Mouse (Mus musculus) colon, adult 2 months (tissue): Measurements from ENCODE around the gene Prkce. TPM values are rescaled to one million over a fixed set of nuclear protein-coding genes. Genes with fewer than 3 reads are reported as not detected.

Source experiments
- polyA plus RNA-seq: library from polyadenylated mRNA; depleted of rRNA; stranded (reverse); fragments of >200 nt; gene quantifications from 2 replicates; pipeline ENCODE4 v1.2.3, GENCODE M21; 2012; rRNA removed

Gene Prkce
- 4.5 and 4.6 TPM in 2 replicates for polyA plus RNA-seq

GRCm38 (mm10) chr17:86167320-86168230, at the start of gene Prkce:
TSS of gene Prkce (plus strand) at chr17:86167785.

DNA sequence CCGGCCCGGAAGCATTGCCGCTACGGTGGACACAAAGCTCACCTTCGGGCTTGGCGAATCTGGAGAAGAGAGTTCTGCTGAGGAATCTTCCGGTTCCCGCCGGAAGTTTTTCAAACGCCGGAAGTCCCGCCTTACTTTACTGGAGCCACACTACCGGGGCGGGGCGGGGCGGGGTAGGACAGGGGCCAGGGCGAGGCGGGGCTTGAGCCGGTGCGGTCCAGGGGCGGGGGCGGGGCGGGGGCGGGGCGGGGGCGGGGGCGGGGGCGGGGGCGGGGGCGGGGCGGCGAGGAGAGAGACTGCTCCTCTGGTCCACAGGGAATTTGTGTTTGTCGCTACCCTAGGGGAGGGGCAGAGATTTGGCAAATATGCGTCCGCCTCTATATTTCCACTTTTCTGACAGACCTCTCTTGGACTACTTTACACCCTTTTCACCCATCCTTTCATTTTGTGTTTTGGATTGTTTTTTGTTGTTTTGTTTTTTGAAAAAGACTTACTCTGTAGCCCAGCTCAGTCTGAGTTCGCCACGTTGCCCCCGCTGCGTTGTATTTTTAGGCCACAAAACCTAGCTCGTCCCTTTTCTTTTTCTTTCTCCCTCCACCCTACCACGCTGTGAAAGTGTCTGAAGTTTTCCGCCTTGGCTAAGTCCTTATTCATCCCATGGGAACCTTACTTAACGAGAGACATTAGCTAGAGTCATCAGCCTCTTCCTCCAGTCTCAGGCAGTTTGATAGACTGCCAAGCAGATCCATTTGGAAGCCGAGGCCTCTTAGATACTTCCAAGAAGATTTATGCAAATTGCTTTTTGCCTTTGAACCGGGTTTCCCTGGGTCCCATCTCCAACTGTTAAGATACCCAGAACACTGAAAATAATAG, 22.3 kb upstream of the Prkce start, which contains the start of gene Srbd1:
Gene Srbd1 (minus strand): TSS at position 97 of the 873 bp plus-strand sequence.

GRCm38 (mm10) chr17:86505183-86505631, 337.6 kb downstream of the Prkce start, which contains the start of gene Gm10309:
TSS of gene Gm10309 (minus strand) at chr17:86505232.

Other genes starting within 250 kb of the Prkce start
- 0.89 and 1.1 TPM in 2 replicates for gene Srbd1, start 22.6 kb upstream of the Prkce start, polyA plus RNA-seq